Mouse (Mus musculus) kidney, postnatal 0 days (tissue): ENCODE measurements around the gene Gm21970. TPM values are rescaled to one million over a fixed set of nuclear protein-coding genes. Genes with fewer than 3 reads are reported as not detected.

Experiments
- ATAC-seq: fragments of 200-750 bp; cut with Nextera tagmentation; replicated peaks from 2 replicates; pipeline ENCODE4 v1.8.0; 2017; ENCODE audit warnings: low read depth, moderate number of reproducible peaks, moderate TSS enrichment, moderate library complexity; ENCODE audit not compliant: low FRiP score
- DNase-seq: peaks from one replicate; pipeline ENCODE4 v3.0.0-alpha.2; 2016; ENCODE audit warnings: low spot score
- H3K27ac ChIP-seq: fragments of 300-500 bp; sonication (generic); 2 replicates; pipeline ENCODE4 v1.5.1; 2014; ENCODE audit warnings: mild to moderate bottlenecking
- H3K27me3 ChIP-seq: fragments of 300-500 bp; sonication (generic); 2 replicates; pipeline ENCODE4 v1.6.1; 2014; ENCODE audit warnings: low read length, mixed read lengths; ENCODE audit not compliant: insufficient read depth
- H3K36me3 ChIP-seq: fragments of 300-500 bp; sonication (generic); 2 replicates; pipeline ENCODE4 v1.6.1; 2014; ENCODE audit warnings: low read length, mixed read lengths; ENCODE audit not compliant: insufficient read depth
- H3K4me1 ChIP-seq: fragments of 300-500 bp; sonication (generic); replicated peaks from 2 replicates; pipeline ENCODE4 v1.6.1; 2014; ENCODE audit warnings: antibody characterized with exemption, low read length, mixed read lengths; ENCODE audit not compliant: insufficient read depth
- H3K4me2 ChIP-seq: fragments of 300-500 bp; sonication (generic); 2 replicates; pipeline ENCODE4 v1.6.1; 2014; ENCODE audit warnings: mild to moderate bottlenecking, low read length, moderate library complexity, mixed read lengths
- H3K4me3 ChIP-seq: fragments of 300-500 bp; sonication (generic); replicated peaks from 2 replicates; pipeline ENCODE4 v1.5.1; 2014; ENCODE audit warnings: low read depth, low read length
- H3K9ac ChIP-seq: fragments of 300-500 bp; sonication (generic); 2 replicates; pipeline ENCODE4 v1.6.1; 2014; ENCODE audit warnings: low read depth, low read length
- H3K9me3 ChIP-seq: fragments of 300-500 bp; sonication (generic); replicated peaks from 2 replicates; pipeline ENCODE4 v1.6.1; 2016; ENCODE audit warnings: low read length, inconsistent platforms, mixed read lengths
- CTCF ChIP-seq: IDR thresholded peaks from 2 replicates; pipeline ENCODE4 v1.5.1; 2016; ENCODE audit warnings: antibody characterized with exemption, low read depth, mild to moderate bottlenecking, moderate library complexity
- WGBS: fragments of 180-500 bp; shearing (Covaris S2); extraction: QIAGEN DNeasy Blood & Tissue Kit; methylation state at CpG from one replicate; pipeline ENCODE4 v1.1.7; 2014; 5-methylcytosine and 5-hydroxymethylcytosine counted together
- polyA plus RNA-seq: library from polyadenylated mRNA; unstranded; fragments of >200 nt; fragmentation: Nextera tagmentation; extraction: Ambion mirVana; gene quantifications from 2 replicates; pipeline ENCODE4 v1.2.1, GENCODE M21; 2015

Gene Gm21970
- polyA plus RNA-seq, 1 experiment from 2014 or later: not detected

DNA sequence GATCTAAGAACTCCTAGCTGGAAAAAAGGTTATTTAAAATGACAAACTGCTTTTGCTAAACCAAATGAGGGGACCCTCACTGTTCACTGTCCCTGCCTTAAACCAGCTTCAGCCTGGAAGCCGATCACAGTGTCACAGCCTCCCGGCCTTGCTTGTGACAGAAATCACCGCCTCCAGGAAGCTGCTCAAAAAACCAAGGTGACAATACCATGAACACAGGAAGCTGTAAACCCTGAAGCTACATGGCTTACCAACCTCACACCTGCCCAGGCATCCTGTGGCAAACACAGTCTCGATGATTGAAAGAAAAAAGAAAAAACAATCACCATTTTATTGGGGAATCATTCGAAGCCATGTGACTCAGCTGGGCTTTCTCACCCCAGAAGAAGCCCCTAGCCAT, 54.0 kb downstream of the Gm21970 start:
- DNase-seq (no peak), ATAC-seq (no peak)
- TF ChIP-seq CTCF: no peak
- 63% methylated on average over 5 of the region's 5 CpGs for WGBS
- Histone ChIP-seq H3K27me3 (no peaks in the 10 kb centered on the region), H3K36me3 (no peaks in the 10 kb centered on the region), H3K9me3 (no peaks in the 10 kb centered on the region), H3K27ac (no peak overlapping the region), H3K9ac (no peak overlapping the region), H3K4me1 (no peaks in the 10 kb centered on the region), H3K4me3 (no peak overlapping the region), H3K4me2 (no peak overlapping the region)

DNA sequence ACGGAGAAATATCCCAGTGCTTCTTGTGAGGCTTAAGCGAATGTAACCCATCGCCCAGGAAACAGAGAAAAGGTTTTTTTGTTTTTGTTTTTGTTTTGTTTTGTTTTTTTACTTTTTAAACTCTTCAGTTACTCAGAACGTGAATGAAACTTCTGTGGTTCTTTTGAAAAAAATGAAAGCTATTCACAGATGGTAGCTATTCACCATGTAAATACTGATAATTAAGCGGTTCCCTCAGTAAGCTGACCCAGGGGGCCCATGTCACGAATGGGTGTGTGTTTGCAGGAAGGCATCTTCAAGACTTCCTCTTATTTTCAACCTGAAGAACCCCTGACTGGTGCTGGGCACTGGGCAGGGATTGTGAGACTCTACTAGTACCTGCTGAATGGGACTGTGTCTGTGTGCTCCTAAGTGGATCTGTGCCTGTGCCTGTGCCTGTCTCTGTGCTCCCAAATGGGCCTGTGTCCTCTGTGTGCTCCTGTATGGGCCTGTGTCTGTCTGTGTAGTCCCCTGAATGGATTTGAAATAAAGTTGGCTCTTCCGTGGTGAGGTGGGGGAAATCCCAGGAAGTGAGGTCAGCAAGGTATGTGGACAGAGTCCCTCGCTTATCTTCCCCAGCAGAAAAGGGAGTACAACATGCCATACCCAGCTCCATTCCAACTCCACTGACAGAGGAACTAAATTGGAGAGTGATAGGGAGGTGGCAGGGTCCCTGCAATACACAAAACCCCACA, 55.4 kb downstream of the Gm21970 start:
- ATAC-seq (no peak), DNase-seq (no peak)
- Histone ChIP-seq H3K4me3 (no peak overlapping the region), H3K4me1 (no peaks in the 10 kb centered on the region), H3K27me3 (no peaks in the 10 kb centered on the region), H3K9ac (no peak overlapping the region), H3K27ac (no peak overlapping the region), H3K36me3 (no peaks in the 10 kb centered on the region), H3K9me3 (no peaks in the 10 kb centered on the region), H3K4me2 (no peak overlapping the region)
- no peak for TF ChIP-seq CTCF
- WGBS: 78% methylated on average over 8 of the region's 8 CpGs

DNA sequence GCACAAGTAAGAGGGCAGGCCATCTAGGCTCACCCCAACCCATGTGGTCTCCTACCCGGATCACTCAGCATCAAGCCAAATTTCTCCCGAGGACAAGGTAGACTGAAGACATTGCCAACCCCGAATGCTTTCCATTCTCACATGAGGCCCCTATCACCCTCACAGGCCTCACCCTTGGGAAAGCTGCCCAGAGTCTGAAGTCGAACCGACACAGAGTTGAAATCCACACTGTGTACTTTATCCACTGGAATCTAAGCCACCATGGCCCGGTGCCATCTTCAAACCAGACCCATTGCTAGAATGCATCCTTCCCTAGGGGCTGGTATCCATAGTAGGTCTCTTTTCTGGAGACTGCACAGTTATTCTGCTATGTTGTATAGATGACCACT, 56.0 kb downstream of the Gm21970 start:
- DNase-seq: no peak
- Histone ChIP-seq H3K27me3 (no peaks in the 10 kb centered on the region), H3K4me3 (no peak overlapping the region), H3K36me3 (no peaks in the 10 kb centered on the region), H3K9me3 (no peaks in the 10 kb centered on the region), H3K4me2 (no peak overlapping the region), H3K9ac (no peak overlapping the region), H3K27ac (no peak overlapping the region), H3K4me1 (no peaks in the 10 kb centered on the region)
- no peak for ATAC-seq
- WGBS: 84% methylated on average over 6 of the region's 6 CpGs
- no peak for TF ChIP-seq CTCF

DNA sequence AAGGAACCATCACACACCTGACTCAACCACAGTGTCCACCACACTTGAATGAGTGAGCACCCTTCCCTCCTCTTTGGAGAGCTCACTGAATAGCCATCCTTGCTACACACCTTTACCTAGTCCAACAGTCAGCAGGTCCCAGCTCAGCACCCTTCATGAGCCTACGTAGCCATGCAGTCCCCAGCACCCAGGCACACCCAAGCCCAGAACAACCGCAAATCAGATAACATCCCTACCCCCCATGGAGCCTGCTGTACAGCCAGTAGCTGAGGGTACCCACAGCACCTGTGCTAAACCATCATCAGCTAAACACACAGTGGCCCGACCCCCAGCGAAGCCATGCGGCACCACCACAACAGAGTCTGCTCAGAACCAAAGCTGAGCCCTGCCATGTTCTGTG, 56.6 kb downstream of the Gm21970 start:
- H3K4me2 ChIP-seq: no peak overlapping the region
- TF ChIP-seq CTCF: no peak
- ATAC-seq (no peak), DNase-seq (no peak)
- H3K4me1 ChIP-seq: no peaks in the 10 kb centered on the region
- H3K4me3 ChIP-seq: no peak overlapping the region
- H3K27ac ChIP-seq: no peak overlapping the region
- H3K9ac ChIP-seq: no peak overlapping the region
- 94% methylated on average over 5 of the region's 5 CpGs for WGBS
- H3K36me3 ChIP-seq: no peaks in the 10 kb centered on the region
- H3K27me3 ChIP-seq: no peaks in the 10 kb centered on the region
- no peaks in the 10 kb centered on the region for H3K9me3 ChIP-seq

DNA sequence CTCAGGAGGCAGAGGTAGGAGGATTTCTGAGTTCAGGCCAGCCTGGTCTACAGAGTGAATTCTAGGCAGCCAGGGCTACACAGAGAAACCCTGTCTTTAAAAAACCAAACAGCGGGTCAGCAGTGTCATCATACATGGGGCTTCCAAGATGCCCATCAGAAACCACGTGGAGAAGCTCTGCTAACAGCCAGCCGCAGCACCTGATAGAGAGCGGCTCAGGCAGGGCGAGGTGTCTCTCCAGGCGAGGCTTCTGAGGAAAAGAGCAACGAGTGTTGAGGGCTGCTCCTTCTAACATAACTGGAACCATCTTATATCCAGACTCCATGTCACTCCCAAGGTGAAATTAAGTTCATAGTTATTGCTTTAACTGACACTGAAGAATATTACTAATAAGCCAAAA, 57.4 kb downstream of the Gm21970 start:
- H3K27me3 ChIP-seq: no peaks in the 10 kb centered on the region
- no peak overlapping the region for H3K9ac ChIP-seq
- no peak overlapping the region for H3K4me3 ChIP-seq
- no peak overlapping the region for H3K27ac ChIP-seq
- no peaks in the 10 kb centered on the region for H3K36me3 ChIP-seq
- no peak overlapping the region for H3K4me2 ChIP-seq
- 87% methylated on average over 7 of the region's 7 CpGs for WGBS
- TF ChIP-seq CTCF: no peak
- no peak for DNase-seq
- no peaks in the 10 kb centered on the region for H3K9me3 ChIP-seq
- no peaks in the 10 kb centered on the region for H3K4me1 ChIP-seq
- no peak for ATAC-seq

DNA sequence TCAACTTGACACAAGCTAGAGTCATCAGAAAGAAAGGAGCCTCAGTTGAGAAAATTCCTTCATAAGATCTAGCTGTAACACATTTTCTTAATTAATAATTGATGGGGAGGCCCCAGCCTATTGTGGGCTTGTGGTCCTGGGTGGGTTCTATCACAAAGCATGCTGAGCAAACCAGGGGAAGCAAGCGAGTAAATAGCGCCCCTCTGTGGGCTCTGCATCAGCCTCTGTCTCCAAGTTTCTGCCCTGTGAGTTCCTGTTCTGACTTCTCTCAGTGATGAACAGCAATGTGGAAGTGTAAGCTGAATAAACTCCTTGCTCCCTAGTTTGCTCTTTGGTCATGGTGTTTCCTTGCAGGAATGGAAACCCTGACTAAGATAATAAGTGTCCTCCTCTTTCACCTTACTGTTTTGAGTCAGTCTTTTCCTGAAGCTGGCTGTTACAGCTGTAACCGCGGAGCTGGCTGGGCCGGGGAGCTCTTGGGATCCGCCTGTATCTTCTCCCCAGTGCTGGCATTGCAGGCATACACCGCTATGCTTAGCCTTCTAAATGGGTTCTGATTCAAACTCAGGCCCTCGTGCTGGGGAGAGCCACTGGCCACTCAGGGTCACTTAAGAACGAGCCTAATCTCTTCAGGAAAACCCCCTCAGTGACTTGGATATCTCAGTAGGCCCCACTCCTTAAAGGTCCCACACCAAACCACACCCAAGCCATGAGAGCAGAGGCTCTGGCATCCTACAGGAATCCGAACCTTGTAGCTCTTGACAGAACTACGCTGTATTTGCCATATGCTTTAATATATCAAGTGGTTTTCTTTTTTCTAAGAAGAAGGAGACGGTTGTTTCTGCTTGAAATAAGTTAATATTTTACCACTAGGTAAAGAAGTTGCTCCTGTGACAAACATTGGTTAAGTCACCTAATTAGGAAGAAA, 58.9 kb downstream of the Gm21970 start:
- WGBS: 84% methylated on average over 12 of the region's 12 CpGs
- H3K4me2 ChIP-seq: no peak overlapping the region
- TF ChIP-seq CTCF: peak; percentile 27; the same call in 1 of the 2 replicates
- no peak overlapping the region for H3K4me3 ChIP-seq
- H3K9ac ChIP-seq: no peak overlapping the region
- no peaks in the 10 kb centered on the region for H3K27me3 ChIP-seq
- no peaks in the 10 kb centered on the region for H3K9me3 ChIP-seq
- DNase-seq (no peak), ATAC-seq (no peak)
- H3K4me1 ChIP-seq: no peaks in the 10 kb centered on the region
- H3K36me3 ChIP-seq: no peaks in the 10 kb centered on the region
- H3K27ac ChIP-seq: no peak overlapping the region
